Mouse (Mus musculus): Measurements from ENCODE around the gene Nlrc5. TPM values are rescaled to one million over a fixed set of nuclear protein-coding genes. Genes with fewer than 3 reads are reported as not detected.

Nlrc5 gene
- polyA plus RNA-seq, 1 experiment from 2014 or later, result 0.31 TPM

GRCm38 (mm10) chr8:94435397-94436111 lies 1.4 kb downstream of the Nlrc5 start:
- peaks cover 4% of the 10 kb centered on the region; the same call in 1 of the 2 replicates for H3K4me1 ChIP-seq (ENCODE audit: control insufficient read depth, insufficient read depth, low read depth, low read length)
- no peak for ATAC-seq
- H3K9ac ChIP-seq (ENCODE audit: low read depth, low read length), result no peak overlapping the region
- H3K9me3 ChIP-seq (ENCODE audit: control insufficient read depth, low read length), result no peaks in the 10 kb centered on the region
- no peak overlapping the region for H3K4me3 ChIP-seq (ENCODE audit: low read length)
- H3K27me3 ChIP-seq (replicated peaks; ENCODE audit: control insufficient read depth, insufficient read depth, low read length), result 0 out of 2 replicates have a peak, but pooled peaks cover 3% of the 10 kb centered on the region
- no peak overlapping the region for H3K27ac ChIP-seq (ENCODE audit: low read depth, low read length)
- 94% methylated on average over 15 of the region's 15 CpGs for WGBS
- H3K4me2 ChIP-seq (ENCODE audit: low read length), result no peak overlapping the region
- no peaks in the 10 kb centered on the region for H3K36me3 ChIP-seq (ENCODE audit: control insufficient read depth, insufficient read depth, low read length)

GRCm38 (mm10) chr8:94436112-94436572 lies 2.0 kb downstream of the Nlrc5 start:
- WGBS, result 89% methylated on average over 5 of the region's 5 CpGs
- no peak for ATAC-seq

GRCm38 (mm10) chr8:94436900-94437299 lies 2.7 kb downstream of the Nlrc5 start:
- no peak for ATAC-seq
- H3K4me2 ChIP-seq (ENCODE audit: low read length), result no peak overlapping the region
- H3K27me3 ChIP-seq (replicated peaks; ENCODE audit: control insufficient read depth, insufficient read depth, low read length), result 0 out of 2 replicates have a peak, but pooled peaks cover 3% of the 10 kb centered on the region
- H3K36me3 ChIP-seq (ENCODE audit: control insufficient read depth, insufficient read depth, low read length), result no peaks in the 10 kb centered on the region
- H3K4me1 ChIP-seq (ENCODE audit: control insufficient read depth, insufficient read depth, low read depth, low read length), result peaks cover 4% of the 10 kb centered on the region; the same call in 1 of the 2 replicates
- no peak overlapping the region for H3K4me3 ChIP-seq (ENCODE audit: low read length)
- H3K9ac ChIP-seq (ENCODE audit: low read depth, low read length), result no peak overlapping the region
- no peaks in the 10 kb centered on the region for H3K9me3 ChIP-seq (ENCODE audit: control insufficient read depth, low read length)
- H3K27ac ChIP-seq (ENCODE audit: low read depth, low read length), result no peak overlapping the region
- WGBS, result 87% methylated on average over 3 of the region's 3 CpGs

More at GRCm38 (mm10) chr8:94436112-94436572, 2.0 kb downstream of the Nlrc5 start:
- H3K4me1 ChIP-seq (ENCODE audit: control insufficient read depth, insufficient read depth, low read depth, low read length), result peaks cover 4% of the 10 kb centered on the region; the same call in 1 of the 2 replicates
- H3K9ac ChIP-seq (ENCODE audit: low read depth, low read length), result no peak overlapping the region
- H3K4me2 ChIP-seq (ENCODE audit: low read length), result no peak overlapping the region
- H3K36me3 ChIP-seq (ENCODE audit: control insufficient read depth, insufficient read depth, low read length), result no peaks in the 10 kb centered on the region
- no peak overlapping the region for H3K4me3 ChIP-seq (ENCODE audit: low read length)
- 0 out of 2 replicates have a peak, but pooled peaks cover 3% of the 10 kb centered on the region for H3K27me3 ChIP-seq (replicated peaks; ENCODE audit: control insufficient read depth, insufficient read depth, low read length)
- H3K9me3 ChIP-seq (ENCODE audit: control insufficient read depth, low read length), result no peaks in the 10 kb centered on the region
- no peak overlapping the region for H3K27ac ChIP-seq (ENCODE audit: low read depth, low read length)

GRCm38 (mm10) chr8:94438659-94439058 lies 4.5 kb downstream of the Nlrc5 start:
- Histone ChIP-seq H3K36me3 (ENCODE audit: control insufficient read depth, insufficient read depth, low read length) (no peaks in the 10 kb centered on the region), H3K4me3 (ENCODE audit: low read length) (no peak overlapping the region), H3K27ac (ENCODE audit: low read depth, low read length) (no peak overlapping the region), H3K4me1 (ENCODE audit: control insufficient read depth, insufficient read depth, low read depth, low read length) (peaks cover 4% of the 10 kb centered on the region; the same call in 1 of the 2 replicates), H3K4me2 (ENCODE audit: low read length) (no peak overlapping the region), H3K9me3 (ENCODE audit: control insufficient read depth, low read length) (no peaks in the 10 kb centered on the region), H3K9ac (ENCODE audit: low read depth, low read length) (no peak overlapping the region), H3K27me3 (replicated peaks; ENCODE audit: control insufficient read depth, insufficient read depth, low read length) (0 out of 2 replicates have a peak, but pooled peaks cover 3% of the 10 kb centered on the region)
- no peak for ATAC-seq
- 93% methylated on average over 5 of the region's 5 CpGs for WGBS

GRCm38 (mm10) chr8:94439691-94440090 lies 5.5 kb downstream of the Nlrc5 start:
- Histone ChIP-seq H3K4me2 (ENCODE audit: low read length) (no peak overlapping the region), H3K27ac (ENCODE audit: low read depth, low read length) (no peak overlapping the region), H3K27me3 (replicated peaks; ENCODE audit: control insufficient read depth, insufficient read depth, low read length) (0 out of 2 replicates have a peak, but pooled peaks cover 3% of the 10 kb centered on the region), H3K36me3 (ENCODE audit: control insufficient read depth, insufficient read depth, low read length) (no peaks in the 10 kb centered on the region), H3K4me1 (ENCODE audit: control insufficient read depth, insufficient read depth, low read depth, low read length) (no peaks in the 10 kb centered on the region), H3K9ac (ENCODE audit: low read depth, low read length) (no peak overlapping the region), H3K9me3 (ENCODE audit: control insufficient read depth, low read length) (no peaks in the 10 kb centered on the region), H3K4me3 (ENCODE audit: low read length) (no peak overlapping the region)
- ATAC-seq, result no peak

GRCm38 (mm10) chr8:94440389-94440788 lies 6.2 kb downstream of the Nlrc5 start:
- H3K4me1 ChIP-seq (ENCODE audit: control insufficient read depth, insufficient read depth, low read depth, low read length), result no peaks in the 10 kb centered on the region
- H3K4me3 ChIP-seq (ENCODE audit: low read length), result no peak overlapping the region
- ATAC-seq, result no peak
- 0 out of 2 replicates have a peak, but pooled peaks cover under 1% of the 10 kb centered on the region for H3K27me3 ChIP-seq (replicated peaks; ENCODE audit: control insufficient read depth, insufficient read depth, low read length)
- H3K9ac ChIP-seq (ENCODE audit: low read depth, low read length), result no peak overlapping the region
- WGBS, result 79% methylated on average over 1 of the region's 1 CpGs
- no peak overlapping the region for H3K4me2 ChIP-seq (ENCODE audit: low read length)
- no peak overlapping the region for H3K27ac ChIP-seq (ENCODE audit: low read depth, low read length)
- H3K9me3 ChIP-seq (ENCODE audit: control insufficient read depth, low read length), result no peaks in the 10 kb centered on the region
- H3K36me3 ChIP-seq (ENCODE audit: control insufficient read depth, insufficient read depth, low read length), result no peaks in the 10 kb centered on the region

- 92% methylated on average over 1 of the region's 1 CpGs for WGBS
- no peak overlapping the region for H3K4me2 ChIP-seq (ENCODE audit: low read length)
- no peaks in the 10 kb centered on the region for H3K9me3 ChIP-seq (ENCODE audit: control insufficient read depth, low read length)
- H3K4me3 ChIP-seq (ENCODE audit: low read length), result no peak overlapping the region
- no peak overlapping the region for H3K9ac ChIP-seq (ENCODE audit: low read depth, low read length)
- no peaks in the 10 kb centered on the region for H3K27me3 ChIP-seq (replicated peaks; ENCODE audit: control insufficient read depth, insufficient read depth, low read length)
- no peak for ATAC-seq
- no peak overlapping the region for H3K27ac ChIP-seq (ENCODE audit: low read depth, low read length)
- H3K36me3 ChIP-seq (ENCODE audit: control insufficient read depth, insufficient read depth, low read length), result no peaks in the 10 kb centered on the region
- no peaks in the 10 kb centered on the region for H3K4me1 ChIP-seq (ENCODE audit: control insufficient read depth, insufficient read depth, low read depth, low read length)
Measured at GRCm38 (mm10) chr8:94441686-94442085, 7.5 kb downstream of the Nlrc5 start.

GRCm38 (mm10) chr8:94443153-94443552 lies 9.0 kb downstream of the Nlrc5 start:
- Histone ChIP-seq H3K27ac (ENCODE audit: low read depth, low read length) (no peak overlapping the region), H3K9ac (ENCODE audit: low read depth, low read length) (no peak overlapping the region), H3K4me2 (ENCODE audit: low read length) (no peak overlapping the region), H3K4me3 (ENCODE audit: low read length) (no peak overlapping the region), H3K27me3 (replicated peaks; ENCODE audit: control insufficient read depth, insufficient read depth, low read length) (no peaks in the 10 kb centered on the region), H3K4me1 (ENCODE audit: control insufficient read depth, insufficient read depth, low read depth, low read length) (no peaks in the 10 kb centered on the region), H3K9me3 (ENCODE audit: control insufficient read depth, low read length) (no peaks in the 10 kb centered on the region), H3K36me3 (ENCODE audit: control insufficient read depth, insufficient read depth, low read length) (no peaks in the 10 kb centered on the region)
- no peak for ATAC-seq
- WGBS, result 88% methylated on average over 3 of the region's 3 CpGs

- no peak overlapping the region for H3K4me2 ChIP-seq (ENCODE audit: low read length)
- H3K36me3 ChIP-seq (ENCODE audit: control insufficient read depth, insufficient read depth, low read length), result no peaks in the 10 kb centered on the region
- H3K4me1 ChIP-seq (ENCODE audit: control insufficient read depth, insufficient read depth, low read depth, low read length), result no peaks in the 10 kb centered on the region
- H3K27ac ChIP-seq (ENCODE audit: low read depth, low read length), result no peak overlapping the region
- H3K9me3 ChIP-seq (ENCODE audit: control insufficient read depth, low read length), result no peaks in the 10 kb centered on the region
- ATAC-seq, result no peak
- H3K27me3 ChIP-seq (replicated peaks; ENCODE audit: control insufficient read depth, insufficient read depth, low read length), result no peaks in the 10 kb centered on the region
- H3K4me3 ChIP-seq (ENCODE audit: low read length), result no peak overlapping the region
- WGBS, result 92% methylated on average over 2 of the region's 2 CpGs
- H3K9ac ChIP-seq (ENCODE audit: low read depth, low read length), result no peak overlapping the region
Measured at GRCm38 (mm10) chr8:94444480-94444879, 10.3 kb downstream of the Nlrc5 start.

All from hindbrain, embryonic 16.5 days (tissue).